Mouse (Mus musculus) gastrocnemius, adult 18-20 months (tissue): ENCODE measurements around the gene Fibp. TPM values are rescaled to one million over a fixed set of nuclear protein-coding genes. Genes with fewer than 3 reads are reported as not detected.

Experiments
- total RNA-seq, 2 experiments: library from RNA; stranded (reverse); gene quantifications; 2 replicates each; pipeline ENCODE4 v1.2.3; 2021

The Fibp gene
- total RNA-seq, 2 experiments from 2014 or later, result 33.7 to 38.5 TPM

Other genes with a start within 250 kb of the Fibp start
- 1 to 10 TPM; 6.5 to 8.2 TPM for gene Pacs1, start 187.5 kb upstream of the Fibp start, total RNA-seq
- gene Sf3b2, start 165.2 kb upstream of the Fibp start, total RNA-seq, result 10 to 100 TPM; 66.7 to 68.2 TPM
- gene Gal3st3, start 162.3 kb upstream of the Fibp start, total RNA-seq, result not detected
- gene Catsper1, start 124.9 kb upstream of the Fibp start, total RNA-seq, result not detected
- gene Cst6, start 111.0 kb upstream of the Fibp start, total RNA-seq, result 10 to 100 TPM; 47.6 to 50.7 TPM
- 10 to 100 TPM; 16.3 to 16.5 TPM for gene Eif1ad, start 93.9 kb upstream of the Fibp start, total RNA-seq
- gene Banf1, start 93.4 kb upstream of the Fibp start, total RNA-seq, result 100 to 1,000 TPM; 127 to 128 TPM
- 10 to 100 TPM; 36.5 to 38.8 TPM for gene Sart1, start 71.9 kb upstream of the Fibp start, total RNA-seq
- gene Tsga10ip, start 58.1 kb upstream of the Fibp start, total RNA-seq, result 1 to 10 TPM; 1.2 to 1.3 TPM
- gene Drap1, start 35.6 kb upstream of the Fibp start, total RNA-seq, result 100 to 1,000 TPM; 587 to 651 TPM
- 10 to 100 TPM; 32.9 to 36.2 TPM for gene AI837181, start 35.5 kb upstream of the Fibp start, total RNA-seq
- gene Fosl1, start 13.1 kb upstream of the Fibp start, total RNA-seq, result under 1 TPM; 0.17 to 0.34 TPM
- 1 to 10 TPM; 4.0 to 5.1 TPM for gene Ccdc85b, start 2.7 kb upstream of the Fibp start, total RNA-seq
- not detected for gene Ctsw, start 7.9 kb downstream of the Fibp start, total RNA-seq
- gene Efemp2, start 13.3 kb downstream of the Fibp start, total RNA-seq, result 1 to 10 TPM; 4.0 to 5.6 TPM
- 10 to 100 TPM; 18.3 to 22.1 TPM for gene Mus81, start 27.8 kb downstream of the Fibp start, total RNA-seq
- 10 to 100 TPM; 48.4 to 74.2 TPM for gene Cfl1, start 29.8 kb downstream of the Fibp start, total RNA-seq
- under 1 TPM; 0.21 to 0.30 TPM for gene 1700020D05Rik, start 43.2 kb downstream of the Fibp start, total RNA-seq
- gene Snx32, start 49.9 kb downstream of the Fibp start, total RNA-seq, result 1 to 10 TPM; 5.5 to 5.8 TPM
- gene Ovol1, start 100.0 kb downstream of the Fibp start, total RNA-seq, result not detected
- 1 to 10 TPM; 1.7 to 2.5 TPM for gene Ap5b1, start 107.4 kb downstream of the Fibp start, total RNA-seq
- gene Rnaseh2c, start 141.3 kb downstream of the Fibp start, total RNA-seq, result 10 to 100 TPM; 40.7 to 50.1 TPM
- 10 to 100 TPM; 24.0 to 26.0 TPM for gene Kat5, start 149.6 kb downstream of the Fibp start, total RNA-seq
- gene Rela, start 176.9 kb downstream of the Fibp start, total RNA-seq, result 10 to 100 TPM; 14.6 to 19.3 TPM
- gene Sipa1, start 203.1 kb downstream of the Fibp start, total RNA-seq, result 1 to 10 TPM; 5.6 to 8.2 TPM
- 1 to 10 TPM; 8.6 to 9.4 TPM for gene Map3k11, start 228.1 kb downstream of the Fibp start, total RNA-seq
- 10 to 100 TPM; 12.5 to 13.8 TPM for gene Pcnx3, start 228.3 kb downstream of the Fibp start, total RNA-seq
- gene Kcnk7, start 243.8 kb downstream of the Fibp start, total RNA-seq, result not detected